Mouse (Mus musculus) thymus, adult 2 months (tissue): ENCODE measurements at regions not wholly inside any gene's neighbourhood (a gene's known extent, or its start where the extent isn't known, plus 50 kb on each side); places are given as distances from the start of the nearest gene placed in this dataset.

Experiments
- CTCF ChIP-seq: fragments of 200-500 bp; IDR thresholded peaks from 2 replicates; pipeline ENCODE4 v1.5.1; 2012; ENCODE audit warnings: mild to moderate bottlenecking, control low read depth, low read length, moderate library complexity, borderline replicate concordance; ENCODE audit not compliant: control insufficient read depth, poor library complexity, insufficient read depth; ENCODE audit errors: extremely low read depth
- POLR2A ChIP-seq: fragments of 200-500 bp; IDR thresholded peaks from 2 replicates; pipeline ENCODE4 v1.6.1; 2012; ENCODE audit warnings: mild to moderate bottlenecking, low read length, control low read depth, moderate library complexity; ENCODE audit not compliant: control insufficient read depth, poor library complexity, insufficient read depth; ENCODE audit errors: extremely low read depth

GRCm38 (mm10) chr10:56493461-56493860 lies 116.3 kb downstream of the Gja1 start:
- no peak for TF ChIP-seq CTCF
- TF ChIP-seq POLR2A, result no peak
